Mouse (Mus musculus) megakaryocyte, embryonic 14.5 days (primary cell): Measurements from ENCODE around the gene Rnf157. TPM values are rescaled to one million over a fixed set of nuclear protein-coding genes. Genes with fewer than 3 reads are reported as not detected.
"Not testable (repeated sequence)": the region's sequence is repeated elsewhere in the genome, so short reads cannot be mapped to it uniquely, and the experiment has no call there.

Experiments
- H3K27me3 ChIP-seq: replicated peaks from 2 replicates; pipeline ENCODE3; 2012; ENCODE audit warnings: inconsistent platforms
- H3K36me3 ChIP-seq: replicated peaks from 2 replicates; pipeline ENCODE3; 2012; ENCODE audit warnings: low read length, inconsistent platforms, mixed read lengths
- H3K4me1 ChIP-seq: 2 replicates; pipeline ENCODE4 v1.6.1; 2012; ENCODE audit warnings: inconsistent platforms
- H3K4me3 ChIP-seq: replicated peaks from 2 replicates; pipeline ENCODE3; 2012; ENCODE audit warnings: moderate library complexity, mild to moderate bottlenecking, inconsistent platforms
- H3K9me3 ChIP-seq: 2 replicates; pipeline ENCODE4 v1.6.1; 2012; ENCODE audit warnings: inconsistent platforms
- FLI1 ChIP-seq: IDR thresholded peaks from 2 replicates; pipeline ENCODE4 v1.6.1; 2012; ENCODE audit warnings: low read length, inconsistent platforms, mixed read lengths
- GATA1 ChIP-seq: IDR thresholded peaks from 3 replicates; pipeline ENCODE4 v1.6.1; 2012; ENCODE audit warnings: mixed read lengths, low read length, inconsistent platforms, borderline replicate concordance
- polyA plus RNA-seq: library from polyadenylated mRNA; stranded (reverse); fragments of >175 nt; gene quantifications from 2 replicates; pipeline ENCODE4 v1.2.3, GENCODE M21; 2012; ENCODE audit warnings: low replicate concordance; ENCODE audit not compliant: insufficient read depth

Rnf157 gene
- polyA plus RNA-seq, 1 experiment, result 1.8 TPM

- Histone ChIP-seq H3K27me3 (peaks cover 40% of the 10 kb centered on the region), H3K4me1 (peaks cover 27% of the 10 kb centered on the region)
- no peak for TF ChIP-seq GATA1
These were observed 47.4 kb downstream of the Rnf157 start for GRCm38 (mm10) chr11:116365432-116365831.

GRCm38 (mm10) chr11:116362015-116362414 lies 50.8 kb downstream of the Rnf157 start:
- no peak for TF ChIP-seq FLI1
- no peak for TF ChIP-seq GATA1
- no peaks in the 10 kb centered on the region for H3K36me3 ChIP-seq
- H3K4me3 ChIP-seq, result no peak overlapping the region
- H3K9me3 ChIP-seq, result no peaks in the 10 kb centered on the region
- H3K27me3 ChIP-seq, result peaks cover 58% of the 10 kb centered on the region
- no peaks in the 10 kb centered on the region for H3K4me1 ChIP-seq

More at GRCm38 (mm10) chr11:116365432-116365831, 47.4 kb downstream of the Rnf157 start:
- no peak overlapping the region for H3K4me3 ChIP-seq
- H3K36me3 ChIP-seq, result no peaks in the 10 kb centered on the region
- no peaks in the 10 kb centered on the region for H3K9me3 ChIP-seq

GRCm38 (mm10) chr11:116360915-116361314 lies 51.9 kb downstream of the Rnf157 start:
- H3K4me1 ChIP-seq, H3K36me3 ChIP-seq, H3K4me3 ChIP-seq, H3K9me3 ChIP-seq: not testable (repeated sequence)
- peaks cover 61% of the 10 kb centered on the region for H3K27me3 ChIP-seq

GRCm38 (mm10) chr11:116359652-116360051 lies 53.2 kb downstream of the Rnf157 start:
- Histone ChIP-seq H3K4me1 (no peaks in the 10 kb centered on the region), H3K4me3 (no peak overlapping the region)

GRCm38 (mm10) chr11:116358926-116359637 lies 53.8 kb downstream of the Rnf157 start:
- Histone ChIP-seq H3K36me3 (peaks cover 5% of the 10 kb centered on the region), H3K4me1 (no peaks in the 10 kb centered on the region)
- TF ChIP-seq GATA1 (no peak), FLI1 (no peak)

More at GRCm38 (mm10) chr11:116359652-116360051, 53.2 kb downstream of the Rnf157 start:
- no peak for TF ChIP-seq GATA1
- TF ChIP-seq FLI1, result no peak
- peaks cover 5% of the 10 kb centered on the region for H3K36me3 ChIP-seq
- H3K27me3 ChIP-seq, result peaks cover 64% of the 10 kb centered on the region
- H3K9me3 ChIP-seq, result peaks cover 6% of the 10 kb centered on the region

GRCm38 (mm10) chr11:116354521-116354920 lies 58.3 kb downstream of the Rnf157 start:
- TF ChIP-seq GATA1 (no peak), FLI1 (no peak)

More at GRCm38 (mm10) chr11:116358926-116359637, 53.8 kb downstream of the Rnf157 start:
- peaks cover 6% of the 10 kb centered on the region for H3K9me3 ChIP-seq
- peaks cover 63% of the 10 kb centered on the region for H3K27me3 ChIP-seq
- peak overlapping the region; percentile 44 for H3K4me3 ChIP-seq

GRCm38 (mm10) chr11:116353535-116353934 lies 59.3 kb downstream of the Rnf157 start:
- no peak for TF ChIP-seq GATA1
- TF ChIP-seq FLI1, result no peak
- Histone ChIP-seq H3K27me3 (peaks cover 52% of the 10 kb centered on the region), H3K9me3 (peaks cover 6% of the 10 kb centered on the region), H3K4me3 (no peak overlapping the region), H3K4me1 (peaks cover 4% of the 10 kb centered on the region), H3K36me3 (peaks cover 5% of the 10 kb centered on the region)

More at GRCm38 (mm10) chr11:116354521-116354920, 58.3 kb downstream of the Rnf157 start:
- Histone ChIP-seq H3K36me3 (peaks cover 5% of the 10 kb centered on the region), H3K9me3 (peaks cover 6% of the 10 kb centered on the region), H3K4me1 (peaks cover 4% of the 10 kb centered on the region; the same call in 1 of the 2 replicates), H3K27me3 (peaks cover 51% of the 10 kb centered on the region), H3K4me3 (no peak overlapping the region)

- Histone ChIP-seq H3K27me3 (peaks cover 65% of the 10 kb centered on the region), H3K36me3 (peaks cover 5% of the 10 kb centered on the region), H3K4me3 (no peak overlapping the region), H3K9me3 (peaks cover 6% of the 10 kb centered on the region), H3K4me1 (peaks cover 8% of the 10 kb centered on the region)
- TF ChIP-seq FLI1, result no peak
These were observed 61.5 kb downstream of the Rnf157 start for GRCm38 (mm10) chr11:116351294-116351693.

GRCm38 (mm10) chr11:116347955-116348354 lies 64.9 kb downstream of the Rnf157 start:
- Histone ChIP-seq H3K9me3 (no peaks in the 10 kb centered on the region), H3K36me3 (no peaks in the 10 kb centered on the region), H3K4me3 (no peak overlapping the region), H3K4me1 (peaks cover 20% of the 10 kb centered on the region), H3K27me3 (peaks cover 63% of the 10 kb centered on the region)
- TF ChIP-seq FLI1 (no peak), GATA1 (no peak)

- Histone ChIP-seq H3K4me3 (no peak overlapping the region), H3K36me3 (no peaks in the 10 kb centered on the region), H3K27me3 (peaks cover 73% of the 10 kb centered on the region), H3K9me3 (no peaks in the 10 kb centered on the region), H3K4me1 (peaks cover 20% of the 10 kb centered on the region)
- TF ChIP-seq GATA1, result no peak
- no peak for TF ChIP-seq FLI1
These were observed 65.8 kb downstream of the Rnf157 start for GRCm38 (mm10) chr11:116347012-116347411.
